Mouse (Mus musculus): ENCODE results near the gene Adsl.

GRCm38 (mm10) chr15:81000419-81001138 lies 52.3 kb downstream of the Adsl start:
- TF ChIP-seq POLR2A (IDR thresholded peaks at IDR 0.05; ENCODE audit: borderline replicate concordance, extremely low read depth, low read depth, low read length) (no peak), CTCF (IDR thresholded peaks at IDR 0.05; ENCODE audit: insufficient read depth, low read length) (no peak)

Measured in lung, adult 2 months (tissue).